Mouse (Mus musculus) left cerebral cortex, adult 11 months (tissue): Measurements from ENCODE around the gene Shmt2.

Source experiments
- DNase-seq: peaks from one replicate; pipeline ENCODE4 v3.0.0; 2022; ENCODE audit warnings: low spot score

The Shmt2 gene

GRCm38 (mm10) chr10:127475175-127475574, 47.1 kb downstream of the Shmt2 start:
- DNase-seq = no peak

GRCm38 (mm10) chr10:127472722-127473121, 49.5 kb downstream of the Shmt2 start:
- DNase-seq = no peak

DNA sequence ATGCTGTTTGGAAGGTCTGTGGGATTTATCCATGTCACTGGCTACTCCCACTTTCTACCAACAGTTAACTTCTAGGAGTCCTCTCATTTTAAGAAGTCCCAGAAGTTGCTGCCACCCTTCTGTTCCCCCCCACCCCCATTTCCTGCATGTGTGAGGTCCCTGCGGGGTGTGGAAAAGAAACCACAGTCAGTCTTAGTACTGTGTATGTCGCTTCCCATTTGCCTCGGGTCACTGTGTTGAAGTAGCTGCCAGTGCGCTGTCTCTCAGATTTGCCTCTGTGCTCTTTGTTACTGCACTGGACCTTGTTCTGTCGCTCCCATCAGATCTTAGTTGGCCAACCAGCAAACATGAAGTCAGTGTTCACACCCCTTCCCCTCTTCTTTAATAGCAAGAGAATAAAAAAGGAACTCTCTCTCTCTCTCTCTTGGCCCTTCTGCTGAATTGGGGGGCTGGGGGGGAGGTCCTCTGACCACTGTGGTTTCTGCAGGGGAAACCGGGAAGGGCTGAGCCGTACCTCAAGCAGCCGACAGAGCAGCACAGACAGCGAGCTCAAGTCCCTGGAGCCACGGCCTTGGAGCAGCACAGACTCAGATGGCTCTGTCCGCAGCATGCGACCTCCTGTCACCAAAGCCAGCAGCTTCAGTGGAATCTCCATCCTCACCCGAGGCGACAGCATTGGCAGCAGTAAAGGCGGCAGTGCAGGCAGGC, 50.8 kb downstream of the Shmt2 start:
- no peak for DNase-seq
